Mouse (Mus musculus) heart, embryonic 15.5 days (tissue): Measurements from ENCODE around the gene Zfp3. TPM values are rescaled to one million over a fixed set of nuclear protein-coding genes. Genes with fewer than 3 reads are reported as not detected.

Experiments
- ATAC-seq: fragments of 200-750 bp; cut with Nextera tagmentation; replicated peaks from 2 replicates; pipeline ENCODE4 v1.8.0; 2017; ENCODE audit warnings: low read depth, moderate TSS enrichment; ENCODE audit not compliant: insufficient number of reproducible peaks, insufficient read depth, low FRiP score
- H3K27ac ChIP-seq: fragments of 300-500 bp; sonication (generic); 2 replicates; pipeline ENCODE4 v1.5.1; 2015; ENCODE audit warnings: mild to moderate bottlenecking, inconsistent platforms
- H3K27me3 ChIP-seq: fragments of 300-500 bp; sonication (generic); 2 replicates; pipeline ENCODE4 v1.6.1; 2015; ENCODE audit warnings: inconsistent platforms
- H3K36me3 ChIP-seq: fragments of 300-500 bp; sonication (generic); 2 replicates; pipeline ENCODE4 v1.6.1; 2015; ENCODE audit warnings: mild to moderate bottlenecking, inconsistent platforms
- H3K4me1 ChIP-seq: fragments of 300-500 bp; sonication (generic); replicated peaks from 2 replicates; pipeline ENCODE4 v1.6.1; 2015; ENCODE audit warnings: inconsistent platforms
- H3K4me2 ChIP-seq: fragments of 300-500 bp; sonication (generic); 2 replicates; pipeline ENCODE4 v1.6.1; 2015; ENCODE audit warnings: inconsistent platforms, mild to moderate bottlenecking, moderate library complexity
- H3K4me3 ChIP-seq: fragments of 300-500 bp; sonication (generic); 2 replicates; pipeline ENCODE4 v1.5.1; 2015; ENCODE audit warnings: mild to moderate bottlenecking, inconsistent platforms
- H3K9ac ChIP-seq: fragments of 300-500 bp; sonication (generic); 2 replicates; pipeline ENCODE4 v1.6.1; 2015; ENCODE audit warnings: mild to moderate bottlenecking, inconsistent platforms
- H3K9me3 ChIP-seq: fragments of 300-500 bp; sonication (generic); replicated peaks from 2 replicates; pipeline ENCODE4 v1.6.1; 2016; ENCODE audit warnings: inconsistent platforms
- WGBS: fragments of 180-500 bp; shearing (Covaris S2); methylation state at CpG from one replicate; pipeline ENCODE4 v1.1.7; 2015; ENCODE audit warnings: mixed read lengths; 5-methylcytosine and 5-hydroxymethylcytosine counted together
- polyA plus RNA-seq: library from polyadenylated mRNA; unstranded; fragments of >200 nt; fragmentation: Nextera tagmentation; extraction: Ambion mirVana; gene quantifications from 2 replicates; pipeline ENCODE4 v1.2.1, GENCODE M21; 2015

Gene Zfp3
- polyA plus RNA-seq, 1 experiment from 2014 or later = 9.3 TPM

DNA sequence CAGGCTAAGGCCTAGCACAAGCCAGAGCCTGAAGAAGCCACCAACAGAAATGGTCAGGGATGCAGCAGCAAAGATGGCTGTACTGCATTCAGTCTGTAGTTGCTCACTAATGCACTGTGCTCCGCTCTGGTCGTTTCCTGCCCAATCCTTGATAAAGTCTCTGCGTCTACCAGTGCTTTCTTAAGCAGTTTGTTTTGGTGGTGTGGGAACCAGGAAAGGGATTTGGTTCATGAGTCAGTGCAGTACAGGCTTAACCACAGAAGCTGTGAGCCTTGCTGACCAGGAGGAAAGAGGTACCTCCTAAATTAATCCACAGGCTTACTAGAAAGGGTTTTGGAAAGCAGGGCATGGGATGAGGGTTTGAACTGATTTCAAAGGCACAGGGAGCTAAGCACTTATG, 44.1 kb downstream of the Zfp3 start:
- H3K27me3 ChIP-seq = no peaks in the 10 kb centered on the region
- H3K4me1 ChIP-seq = peaks cover 7% of the 10 kb centered on the region
- no peak overlapping the region for H3K4me2 ChIP-seq
- WGBS = 50% methylated on average over 3 of the region's 3 CpGs
- H3K9me3 ChIP-seq = no peaks in the 10 kb centered on the region
- no peak for ATAC-seq
- no peaks in the 10 kb centered on the region for H3K36me3 ChIP-seq
- no peak overlapping the region for H3K9ac ChIP-seq
- H3K4me3 ChIP-seq = no peak overlapping the region
- no peak overlapping the region for H3K27ac ChIP-seq

GRCm38 (mm10) chr11:70809011-70809410, 45.0 kb downstream of the Zfp3 start:
- Histone ChIP-seq H3K27me3 (no peaks in the 10 kb centered on the region), H3K4me2 (no peak overlapping the region), H3K4me1 (peaks cover 7% of the 10 kb centered on the region), H3K9ac (no peak overlapping the region), H3K27ac (no peak overlapping the region), H3K4me3 (no peak overlapping the region), H3K9me3 (no peaks in the 10 kb centered on the region), H3K36me3 (no peaks in the 10 kb centered on the region)
- ATAC-seq = no peak
- 41% methylated on average over 1 of the region's 1 CpGs for WGBS

DNA sequence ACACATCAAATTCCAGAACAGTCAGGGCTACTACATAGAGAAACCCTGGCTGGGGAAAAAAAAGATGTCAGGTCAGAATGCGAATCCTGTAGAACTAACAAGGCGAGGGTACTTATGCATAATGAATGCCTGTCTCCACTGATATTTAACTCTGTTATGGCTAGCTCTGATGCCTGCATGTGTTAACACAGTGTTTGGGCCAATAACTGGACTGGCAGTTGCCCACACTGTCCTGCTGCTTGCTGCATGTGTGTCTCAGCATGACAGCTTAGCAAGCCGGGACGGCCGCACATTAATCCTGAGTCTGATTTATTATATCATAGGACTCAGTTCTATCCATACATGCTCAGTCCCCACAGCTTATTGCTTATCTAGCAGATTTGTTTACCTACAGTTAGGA, 47.0 kb downstream of the Zfp3 start:
- 83% methylated on average over 5 of the region's 5 CpGs for WGBS
- H3K4me1 ChIP-seq = no peaks in the 10 kb centered on the region
- H3K36me3 ChIP-seq = no peaks in the 10 kb centered on the region
- no peak overlapping the region for H3K9ac ChIP-seq
- H3K27ac ChIP-seq = no peak overlapping the region
- H3K27me3 ChIP-seq = no peaks in the 10 kb centered on the region
- no peak for ATAC-seq
- H3K4me2 ChIP-seq = no peak overlapping the region
- H3K4me3 ChIP-seq = no peak overlapping the region
- no peaks in the 10 kb centered on the region for H3K9me3 ChIP-seq

DNA sequence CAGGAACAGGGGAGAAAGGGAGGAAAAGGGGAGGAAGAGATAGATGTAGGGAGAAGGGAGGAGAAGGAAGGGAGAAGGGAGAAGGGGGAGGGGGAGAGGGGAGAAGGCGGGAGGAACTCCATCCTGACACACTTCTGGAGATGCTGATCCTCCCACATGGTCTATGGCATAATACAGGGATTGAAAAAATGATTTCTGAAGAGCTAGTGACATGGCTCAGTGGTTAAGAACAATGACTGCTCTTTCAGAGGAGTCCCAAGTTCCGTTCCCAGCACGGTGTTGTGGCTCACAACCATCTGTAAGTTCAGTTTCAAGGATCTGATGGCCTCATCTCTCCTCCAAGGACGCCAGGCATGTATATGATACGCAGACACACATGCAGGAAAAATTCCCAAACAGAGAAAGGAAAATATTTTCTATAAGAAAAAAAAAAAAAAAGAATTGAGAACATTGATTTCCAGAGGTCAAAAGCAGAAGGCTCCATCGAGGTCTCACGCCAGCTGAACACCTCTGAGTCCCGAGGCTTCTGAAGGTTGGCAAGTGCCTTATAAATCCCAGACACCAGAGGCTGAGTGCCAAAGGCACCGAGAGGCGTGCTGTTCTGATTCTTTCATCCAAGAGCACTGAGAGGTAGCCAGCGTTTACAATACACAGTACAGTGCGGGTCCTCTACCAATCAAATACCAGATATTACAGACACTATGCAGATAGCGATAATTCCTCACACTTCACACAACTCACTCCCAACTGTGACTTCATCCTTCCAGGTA, 47.6 kb downstream of the Zfp3 start:
- H3K27me3 ChIP-seq = no peaks in the 10 kb centered on the region
- H3K4me2 ChIP-seq = no peak overlapping the region
- no peak overlapping the region for H3K9ac ChIP-seq
- H3K9me3 ChIP-seq = no peaks in the 10 kb centered on the region
- 56% methylated on average over 13 of the region's 13 CpGs for WGBS
- H3K27ac ChIP-seq = no peak overlapping the region
- no peak for ATAC-seq
- H3K36me3 ChIP-seq = no peaks in the 10 kb centered on the region
- no peaks in the 10 kb centered on the region for H3K4me1 ChIP-seq
- no peak overlapping the region for H3K4me3 ChIP-seq

- H3K4me3 ChIP-seq = no peak within 1 kb of the TSS
- H3K9me3 ChIP-seq = no peaks in the 10 kb centered on the region
- no peak within 1 kb of the TSS for H3K4me2 ChIP-seq
- H3K27ac ChIP-seq = no peak within 1 kb of the TSS
- H3K9ac ChIP-seq = no peak within 1 kb of the TSS
- no peaks in the 10 kb centered on the region for H3K4me1 ChIP-seq
- WGBS = 62% methylated on average over 7 of the region's 7 CpGs
- ATAC-seq = no peak
- no peaks in the 10 kb centered on the region for H3K36me3 ChIP-seq
- H3K27me3 ChIP-seq = no peaks in the 10 kb centered on the region
Measured at GRCm38 (mm10) chr11:70812365-70812764, 48.4 kb downstream of the Zfp3 start, which contains the start of gene Scimp. TSS of gene Scimp (minus strand) at chr11:70812586.

DNA sequence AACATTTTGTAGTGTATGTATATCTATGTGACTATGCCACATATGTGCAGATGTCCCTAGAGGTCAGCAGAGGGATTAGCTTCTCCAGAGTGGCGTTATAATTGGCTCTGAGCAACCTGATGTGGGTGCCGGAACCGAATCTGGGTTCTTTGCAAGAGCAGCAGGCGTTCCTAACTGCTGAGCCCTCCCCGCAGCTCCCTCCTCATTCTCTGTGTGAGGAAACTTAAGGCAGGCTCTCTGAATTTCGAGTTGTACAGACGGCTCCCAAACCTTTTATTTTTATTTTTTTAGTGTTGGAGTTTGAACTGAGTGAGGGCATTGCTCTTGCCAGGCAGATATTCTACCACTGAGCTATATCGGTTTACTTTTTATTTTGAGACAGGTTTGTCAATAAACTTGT, 51.1 kb downstream of the Zfp3 start:
- Histone ChIP-seq H3K9me3 (no peaks in the 10 kb centered on the region), H3K27ac (no peak overlapping the region), H3K4me2 (no peak overlapping the region), H3K9ac (no peak overlapping the region), H3K27me3 (no peaks in the 10 kb centered on the region), H3K36me3 (no peaks in the 10 kb centered on the region), H3K4me1 (no peaks in the 10 kb centered on the region), H3K4me3 (no peak overlapping the region)
- ATAC-seq = no peak
- WGBS = 78% methylated on average over 8 of the region's 8 CpGs

DNA sequence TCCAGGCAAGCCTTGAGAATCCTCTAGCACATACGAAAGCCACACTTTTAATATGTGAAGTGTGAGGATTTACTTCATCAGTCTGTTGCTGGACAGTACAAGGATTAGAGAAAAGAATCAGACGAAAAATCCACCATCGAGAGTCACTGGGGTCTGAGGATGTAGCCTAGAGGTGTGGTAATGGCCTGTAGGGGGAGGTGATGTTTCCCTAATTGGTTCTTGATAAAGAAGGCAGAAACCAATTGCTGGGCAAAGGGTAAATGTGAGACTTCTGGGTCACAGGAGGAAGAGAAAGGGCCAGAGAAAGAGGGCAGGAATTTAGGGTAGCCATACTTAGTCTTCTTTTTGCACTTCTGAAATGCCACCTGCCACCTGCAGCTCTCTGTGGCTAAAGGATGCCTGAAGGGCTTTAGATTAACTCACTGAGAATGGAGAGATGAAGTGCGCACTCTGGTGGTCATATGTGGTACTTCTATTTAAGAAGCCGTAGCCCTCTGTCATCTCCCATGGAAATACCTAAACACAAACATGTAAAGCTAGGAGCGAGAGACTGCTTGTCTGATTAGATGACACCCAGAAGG, 51.6 kb downstream of the Zfp3 start:
- WGBS = 26% methylated on average over 6 of the region's 6 CpGs

DNA sequence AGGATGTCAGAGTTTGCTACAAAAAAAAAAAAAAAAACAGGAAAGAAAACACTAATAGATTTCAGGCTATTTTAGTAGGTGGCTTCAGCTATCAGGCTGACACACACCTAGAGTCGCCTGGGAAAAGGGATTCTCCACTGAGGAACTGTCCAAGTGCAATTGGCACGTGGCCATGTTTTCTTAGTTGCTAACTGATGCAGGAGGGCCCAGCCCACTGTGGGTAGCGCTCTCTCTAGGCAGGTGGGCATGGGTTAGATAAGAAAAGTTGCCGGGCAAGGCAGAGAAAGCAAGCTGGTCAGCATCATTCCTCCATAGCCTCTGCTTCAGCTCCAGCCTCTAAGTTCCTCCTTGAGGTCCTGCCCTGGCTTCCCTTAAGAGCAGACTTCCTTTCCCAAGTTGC, 52.8 kb downstream of the Zfp3 start:
- H3K36me3 ChIP-seq = no peaks in the 10 kb centered on the region
- H3K4me3 ChIP-seq = no peak overlapping the region
- H3K27ac ChIP-seq = no peak overlapping the region
- H3K4me1 ChIP-seq = no peaks in the 10 kb centered on the region
- H3K9me3 ChIP-seq = no peaks in the 10 kb centered on the region
- no peak for ATAC-seq
- no peak overlapping the region for H3K4me2 ChIP-seq
- no peak overlapping the region for H3K9ac ChIP-seq
- H3K27me3 ChIP-seq = no peaks in the 10 kb centered on the region
- 62% methylated on average over 4 of the region's 4 CpGs for WGBS

More for the DNA sequence above, 51.6 kb downstream of the Zfp3 start:
- Histone ChIP-seq H3K27me3 (no peaks in the 10 kb centered on the region), H3K27ac (no peak overlapping the region), H3K4me2 (no peak overlapping the region), H3K4me3 (no peak overlapping the region), H3K9me3 (no peaks in the 10 kb centered on the region), H3K36me3 (no peaks in the 10 kb centered on the region), H3K4me1 (no peaks in the 10 kb centered on the region), H3K9ac (no peak overlapping the region)
- no peak for ATAC-seq

DNA sequence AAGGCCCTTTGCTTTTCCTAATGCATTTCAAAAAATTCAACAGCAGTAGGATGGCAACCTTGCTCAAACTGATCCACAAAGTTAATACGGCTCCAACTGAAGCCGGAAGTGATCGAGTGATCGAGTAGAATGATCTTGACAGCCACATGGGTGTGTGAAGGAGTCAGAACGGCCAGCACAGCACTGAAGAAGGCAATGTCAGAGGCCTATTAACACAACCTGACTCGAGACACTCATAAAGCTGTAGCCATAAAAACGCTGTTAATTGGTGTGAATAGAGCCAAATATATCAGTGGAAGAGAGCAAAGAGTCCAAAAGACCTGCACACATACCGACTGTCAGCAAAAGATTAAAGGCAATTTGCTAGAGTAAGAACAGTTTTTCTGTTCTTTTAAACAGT, 56.1 kb downstream of the Zfp3 start:
- Histone ChIP-seq H3K4me2 (no peak overlapping the region), H3K9me3 (no peaks in the 10 kb centered on the region), H3K4me1 (peaks cover 8% of the 10 kb centered on the region; the same call in 1 of the 2 replicates), H3K4me3 (no peak overlapping the region), H3K27ac (no peak overlapping the region), H3K9ac (no peak overlapping the region), H3K36me3 (no peaks in the 10 kb centered on the region), H3K27me3 (no peaks in the 10 kb centered on the region)
- ATAC-seq = no peak
- WGBS = 82% methylated on average over 8 of the region's 8 CpGs

DNA sequence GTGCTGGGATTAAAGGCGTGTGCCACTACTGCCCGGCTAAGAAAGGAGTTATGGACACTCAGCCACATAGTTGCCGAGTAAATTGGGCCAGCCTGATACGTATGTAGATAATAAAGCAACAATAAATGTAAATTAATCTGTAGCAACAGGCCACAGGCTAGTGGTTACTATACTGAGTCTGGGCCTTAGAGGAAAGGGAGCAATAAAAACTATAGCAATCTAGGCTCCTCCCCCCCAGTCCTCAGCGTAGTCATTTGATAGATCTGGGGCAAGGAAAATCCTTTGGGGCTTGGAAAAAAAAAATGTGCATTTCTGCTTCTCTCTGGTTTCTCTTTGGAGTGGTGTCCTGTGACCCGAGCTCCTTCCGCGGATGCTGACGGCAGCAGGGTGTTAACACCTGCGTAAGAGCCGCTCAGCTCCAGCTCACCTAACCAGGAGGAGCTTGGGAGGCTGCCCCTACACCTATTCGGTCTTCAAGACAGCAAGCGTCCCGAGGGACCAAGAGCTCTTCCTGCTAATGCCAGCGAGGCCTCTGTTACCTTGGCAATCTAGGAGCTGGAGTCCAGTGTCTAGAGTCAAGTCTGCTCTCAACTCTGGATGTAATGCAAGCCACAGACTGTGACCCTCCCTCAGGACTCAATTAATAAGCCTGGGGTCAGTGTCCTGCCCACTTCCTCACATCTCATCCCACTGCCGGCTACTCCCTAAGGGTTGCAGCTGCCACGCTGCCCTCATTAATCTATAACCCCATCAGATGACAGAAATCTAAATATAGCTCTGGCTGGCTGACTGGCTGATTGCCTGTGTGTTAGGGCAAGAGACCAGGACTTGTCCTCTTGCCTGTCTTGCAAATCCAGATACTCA, 58.0 kb downstream of the Zfp3 start:
- H3K36me3 ChIP-seq = no peaks in the 10 kb centered on the region
- no peak overlapping the region for H3K4me2 ChIP-seq
- peaks cover 8% of the 10 kb centered on the region; the same call in 1 of the 2 replicates for H3K4me1 ChIP-seq
- H3K27ac ChIP-seq = no peak overlapping the region
- no peak overlapping the region for H3K4me3 ChIP-seq
- 40% methylated on average over 17 of the region's 17 CpGs for WGBS
- H3K9me3 ChIP-seq = no peaks in the 10 kb centered on the region
- no peak for ATAC-seq
- H3K27me3 ChIP-seq = no peaks in the 10 kb centered on the region
- no peak overlapping the region for H3K9ac ChIP-seq
